13 mouse cellular contexts compared by ENCODE assay signal in genomic region chr9:20979181-20979580, GRCm38 (mm10). TPM values are rescaled to one million over a fixed set of nuclear protein-coding genes. Genes with fewer than 3 reads are reported as not detected.
DNase-seq lines count a peak whose midpoint lies in the region; ATAC-seq and TF ChIP-seq lines count a peak whose summit lies in the region.
"Had no signal": no experiment of that assay in that cellular context is flagged by ENCODE, and none has a peak within 500 bp of the region (broad histone marks: within the 10 kb centered on the region; RNA-seq: fewer than 3 reads in every experiment).

No protein-coding gene starts in this region.

- H3K27me3 ChIP-seq in heart, adult 2 months (ENCODE audit: control insufficient read depth, insufficient read depth, low read length) = no peaks in the 10 kb centered on the region
- no peaks in the 10 kb centered on the region for H3K27me3 ChIP-seq in kidney, embryonic 16.5 days (ENCODE audit: insufficient read depth, low read length)
- no peaks in the 10 kb centered on the region for H3K27me3 ChIP-seq in embryonic facial prominence, embryonic 11.5 days (ENCODE audit: control insufficient read depth, insufficient read depth, low read length)
- H3K27me3 ChIP-seq in stomach, embryonic 15.5 days (replicated peaks) = no peaks in the 10 kb centered on the region
- H3K27me3 ChIP-seq in forebrain, embryonic 16.5 days (replicated peaks; ENCODE audit: control insufficient read depth, insufficient read depth, low read length) = 0 out of 2 replicates have a peak, but pooled peaks cover 3% of the 10 kb centered on the region
- H3K27me3 ChIP-seq: megakaryocyte, embryonic 14.5 days had no signal

- no peaks in the 10 kb centered on the region for H3K36me3 ChIP-seq in heart, adult 2 months (ENCODE audit: control insufficient read depth, insufficient read depth, low read length)
- no peaks in the 10 kb centered on the region for H3K36me3 ChIP-seq in kidney, embryonic 16.5 days (ENCODE audit: insufficient read depth, low read length)
- H3K36me3 ChIP-seq in embryonic facial prominence, embryonic 11.5 days (replicated peaks; ENCODE audit: control insufficient read depth, insufficient read depth, low read depth, low read length) = no peaks in the 10 kb centered on the region; the same call in 1 of the 2 replicates
- no peaks in the 10 kb centered on the region for H3K36me3 ChIP-seq in stomach, embryonic 15.5 days
- no peaks in the 10 kb centered on the region for H3K36me3 ChIP-seq in forebrain, embryonic 16.5 days (ENCODE audit: control insufficient read depth, insufficient read depth)
- H3K36me3 ChIP-seq: hindbrain, embryonic 12.5 days had no signal

- DNase-seq in heart, adult 2 months = no peak
- no peak for DNase-seq in heart, postnatal 25 days (ENCODE audit: low spot score)
- no peak for DNase-seq in kidney, postnatal 10 days
- DNase-seq in embryonic facial prominence, embryonic 11.5 days (ENCODE audit: low spot score) = no peak
- DNase-seq: adrenal gland, postnatal 14 days; kidney, postnatal 14 days; layer of hippocampus, postnatal 36 days had no signal

- H3K79me2 ChIP-seq in heart, adult 2 months (replicated peaks; ENCODE audit: control insufficient read depth, insufficient read depth, low read length) = no peaks in the 10 kb centered on the region

- WGBS in heart, adult 2 months = 59% methylated on average over 5 of the region's 5 CpGs
- 48% methylated on average over 5 of the region's 5 CpGs for WGBS in kidney, embryonic 16.5 days
- 59% methylated on average over 5 of the region's 5 CpGs for WGBS in embryonic facial prominence, embryonic 11.5 days
- WGBS in stomach, embryonic 15.5 days = 48% methylated on average over 5 of the region's 5 CpGs
- 75% methylated on average over 5 of the region's 5 CpGs for WGBS in forebrain, embryonic 16.5 days

- H3K4me2 ChIP-seq in kidney, embryonic 16.5 days (replicated peaks; ENCODE audit: low read depth, low read length) = no peak overlapping the region
- no peak overlapping the region for H3K4me2 ChIP-seq in embryonic facial prominence, embryonic 11.5 days (ENCODE audit: low read depth, low read length)
- H3K4me2 ChIP-seq in stomach, embryonic 15.5 days = no peak overlapping the region
- no peak overlapping the region for H3K4me2 ChIP-seq in forebrain, embryonic 16.5 days (ENCODE audit: low read length)
- H3K4me2 ChIP-seq: hindbrain, embryonic 12.5 days had no signal

- no peak overlapping the region for H3K4me3 ChIP-seq in heart, adult 2 months
- no peak overlapping the region for H3K4me3 ChIP-seq in kidney, embryonic 16.5 days (ENCODE audit: low read length)
- H3K4me3 ChIP-seq in embryonic facial prominence, embryonic 11.5 days (ENCODE audit: low read depth, low read length) = no peak overlapping the region
- no peak overlapping the region for H3K4me3 ChIP-seq in stomach, embryonic 15.5 days (replicated peaks)
- H3K4me3 ChIP-seq in forebrain, embryonic 16.5 days (replicated peaks; ENCODE audit: low read length) = no peak overlapping the region
- H3K4me3 ChIP-seq: hindbrain, embryonic 12.5 days had no signal

- TF ChIP-seq EP300 in heart, adult 2 months (IDR thresholded peaks at IDR 0.05; ENCODE audit: insufficient read depth, low read depth, low read length) = no peak

- peaks cover 5% of the 10 kb centered on the region for H3K4me1 ChIP-seq in heart, adult 2 months (ENCODE audit: control insufficient read depth, insufficient read depth, low read length)
- H3K4me1 ChIP-seq in kidney, embryonic 16.5 days (ENCODE audit: insufficient read depth, low read length) = peaks cover 26% of the 10 kb centered on the region
- H3K4me1 ChIP-seq in embryonic facial prominence, embryonic 11.5 days (ENCODE audit: control insufficient read depth, insufficient read depth, low read length) = no peaks in the 10 kb centered on the region; the same call in 1 of the 2 replicates
- H3K4me1 ChIP-seq in stomach, embryonic 15.5 days = peaks cover 27% of the 10 kb centered on the region
- peaks cover 13% of the 10 kb centered on the region for H3K4me1 ChIP-seq in forebrain, embryonic 16.5 days (replicated peaks; ENCODE audit: control insufficient read depth, insufficient read depth, low read length)

- no peak for TF ChIP-seq CTCF in heart, adult 2 months (IDR thresholded peaks at IDR 0.05)

- intact Hi-C loops in heart, adult 2 months (cut with DNase I) = no loop called here
- intact Hi-C loops in heart, postnatal 25 days (cut with DNase I) = loop anchor here (2.0 kb wide), 1 partner anchor 26 kb away; no protein-coding TSS in a partner anchor

- no peak overlapping the region for H3K9ac ChIP-seq in heart, adult 2 months (ENCODE audit: low read depth, low read length)
- no peak overlapping the region for H3K9ac ChIP-seq in kidney, embryonic 16.5 days (replicated peaks; ENCODE audit: low read length)
- peak overlapping the region; percentile 18; the same call in 1 of the 2 replicates for H3K9ac ChIP-seq in embryonic facial prominence, embryonic 11.5 days (replicated peaks; ENCODE audit: low read length)
- no peak overlapping the region for H3K9ac ChIP-seq in stomach, embryonic 15.5 days
- no peak overlapping the region for H3K9ac ChIP-seq in forebrain, embryonic 16.5 days (replicated peaks; ENCODE audit: low read depth, low read length)
- H3K9ac ChIP-seq: hindbrain, embryonic 12.5 days had no signal

- TF ChIP-seq POLR2A in heart, adult 2 months (IDR thresholded peaks at IDR 0.05; ENCODE audit: insufficient read depth, low read depth, low read length) = no peak

- H3K9me3 ChIP-seq in kidney, embryonic 16.5 days (ENCODE audit: low read length) = no peaks in the 10 kb centered on the region
- no peaks in the 10 kb centered on the region for H3K9me3 ChIP-seq in embryonic facial prominence, embryonic 11.5 days (replicated peaks; ENCODE audit: control insufficient read depth, low read length)
- no peaks in the 10 kb centered on the region for H3K9me3 ChIP-seq in stomach, embryonic 15.5 days
- H3K9me3 ChIP-seq in forebrain, embryonic 16.5 days (ENCODE audit: control insufficient read depth, low read length) = no peaks in the 10 kb centered on the region
- H3K9me3 ChIP-seq: hindbrain, embryonic 12.5 days; megakaryocyte, embryonic 14.5 days had no signal

- peak overlapping the region; percentile 27 for H3K27ac ChIP-seq in heart, adult 2 months
- peak overlapping the region; percentile 19; the same call in 1 of the 2 replicates for H3K27ac ChIP-seq in kidney, embryonic 16.5 days (ENCODE audit: low read length)
- H3K27ac ChIP-seq in embryonic facial prominence, embryonic 11.5 days (replicated peaks; ENCODE audit: low read depth, low read length) = no peak overlapping the region
- H3K27ac ChIP-seq in stomach, embryonic 15.5 days = peak overlapping the region; percentile 63
- no peak overlapping the region for H3K27ac ChIP-seq in forebrain, embryonic 16.5 days (ENCODE audit: low read length)
- H3K27ac ChIP-seq: hindbrain, embryonic 12.5 days had no signal

- no peak for ATAC-seq in kidney, embryonic 16.5 days (ENCODE audit: low FRiP score, low TSS enrichment)
- ATAC-seq in embryonic facial prominence, embryonic 11.5 days (replicated peaks; ENCODE audit: insufficient number of reproducible peaks, low FRiP score, low TSS enrichment, low read depth) = no peak
- ATAC-seq in stomach, embryonic 15.5 days (ENCODE audit: insufficient read depth, low FRiP score, low read depth) = no peak
- ATAC-seq in CD4-positive, CD25-positive, alpha-beta regulatory T cell, adult 4 months = no peak
- ATAC-seq in forebrain, embryonic 16.5 days = no peak

RNA-seq across cellular contexts. Expression of gene S1pr2, which starts 2.6 kb away (rescaled TPM):
- 1 to 10 TPM; 2.8 to 3.2 TPM for total RNA-seq in heart, adult 2 months (2021)
- 4.2 and 6.1 TPM in 2 replicates for polyA plus RNA-seq in heart, adult 2 months (2012; rRNA removed)
- total RNA-seq in heart, postnatal 25 days (2021) = 1 to 10 TPM; 4.2 to 6.7 TPM
- 35.1 and 37.7 TPM in 2 replicates for polyA plus RNA-seq in kidney, embryonic 16.5 days (2015; fragmentation: Nextera tagmentation; extraction: Ambion mirVana)
- polyA plus RNA-seq in embryonic facial prominence, embryonic 11.5 days (2014; fragmentation: Nextera tagmentation; extraction: Ambion mirVana) = 37.5 and 43.6 TPM in 2 replicates
- polyA plus RNA-seq in stomach, embryonic 15.5 days (2015; fragmentation: Nextera tagmentation; extraction: Ambion mirVana) = 39.4 and 40.1 TPM in 2 replicates
- 1 to 10 TPM; 3.2 to 5.6 TPM for polyA plus RNA-seq in CD4-positive, CD25-positive, alpha-beta regulatory T cell, adult 4 months (2017; shearing (Covaris generic))
- 7.5 and 7.7 TPM in 2 replicates for polyA plus RNA-seq in forebrain, embryonic 16.5 days (2015; fragmentation: Nextera tagmentation; extraction: Ambion mirVana)

RNA-seq across cellular contexts. Expression of gene Dnmt1, which starts 19.5 kb away (rescaled TPM):
- total RNA-seq in heart, adult 2 months (2021) = 10 to 100 TPM; 11.1 to 11.6 TPM
- 9.1 and 11.7 TPM in 2 replicates for polyA plus RNA-seq in heart, adult 2 months (2012; rRNA removed)
- 10 to 100 TPM; 12.4 to 12.7 TPM for total RNA-seq in heart, postnatal 25 days (2021)
- polyA plus RNA-seq in kidney, embryonic 16.5 days (2015; fragmentation: Nextera tagmentation; extraction: Ambion mirVana) = 107 and 110 TPM in 2 replicates
- polyA plus RNA-seq in embryonic facial prominence, embryonic 11.5 days (2014; fragmentation: Nextera tagmentation; extraction: Ambion mirVana) = 82.0 and 88.1 TPM in 2 replicates
- polyA plus RNA-seq in stomach, embryonic 15.5 days (2015; fragmentation: Nextera tagmentation; extraction: Ambion mirVana) = 74.7 and 76.0 TPM in 2 replicates
- polyA plus RNA-seq in CD4-positive, CD25-positive, alpha-beta regulatory T cell, adult 4 months (2017; shearing (Covaris generic)) = 10 to 100 TPM; 43.0 to 75.2 TPM
- polyA plus RNA-seq in forebrain, embryonic 16.5 days (2015; fragmentation: Nextera tagmentation; extraction: Ambion mirVana) = 85.3 and 88.9 TPM in 2 replicates

RNA-seq across cellular contexts. Expression of gene Mrpl4, which starts 23.4 kb away (rescaled TPM):
- 100 to 1,000 TPM; 124 to 130 TPM for total RNA-seq in heart, adult 2 months (2021)
- 173 and 226 TPM in 2 replicates for polyA plus RNA-seq in heart, adult 2 months (2012; rRNA removed)
- total RNA-seq in heart, postnatal 25 days (2021) = 100 to 1,000 TPM; 143 to 144 TPM
- polyA plus RNA-seq in kidney, embryonic 16.5 days (2015; fragmentation: Nextera tagmentation; extraction: Ambion mirVana) = 161 and 169 TPM in 2 replicates
- polyA plus RNA-seq in embryonic facial prominence, embryonic 11.5 days (2014; fragmentation: Nextera tagmentation; extraction: Ambion mirVana) = 139 and 147 TPM in 2 replicates
- 129 and 133 TPM in 2 replicates for polyA plus RNA-seq in stomach, embryonic 15.5 days (2015; fragmentation: Nextera tagmentation; extraction: Ambion mirVana)
- 100 to 1,000 TPM in 1 of 2 experiments, 10 to 100 TPM in 1; 94.9 to 122 TPM for polyA plus RNA-seq in CD4-positive, CD25-positive, alpha-beta regulatory T cell, adult 4 months (2017; shearing (Covaris generic))
- 109 and 113 TPM in 2 replicates for polyA plus RNA-seq in forebrain, embryonic 16.5 days (2015; fragmentation: Nextera tagmentation; extraction: Ambion mirVana)

RNA-seq across cellular contexts. Expression of gene Icam1, which starts 36.6 kb away (rescaled TPM):
- total RNA-seq in heart, adult 2 months (2021) = 1 to 10 TPM; 7.6 to 9.2 TPM
- polyA plus RNA-seq in heart, adult 2 months (2012; rRNA removed) = 12.4 and 15.3 TPM in 2 replicates
- total RNA-seq in heart, postnatal 25 days (2021) = 1 to 10 TPM; 7.7 to 9.6 TPM
- polyA plus RNA-seq in kidney, embryonic 16.5 days (2015; fragmentation: Nextera tagmentation; extraction: Ambion mirVana) = 14.2 and 18.0 TPM in 2 replicates
- polyA plus RNA-seq in embryonic facial prominence, embryonic 11.5 days (2014; fragmentation: Nextera tagmentation; extraction: Ambion mirVana) = 4.5 and 5.8 TPM in 2 replicates
- polyA plus RNA-seq in stomach, embryonic 15.5 days (2015; fragmentation: Nextera tagmentation; extraction: Ambion mirVana) = 10.9 and 11.3 TPM in 2 replicates
- 100 to 1,000 TPM in 1 of 2 experiments, 10 to 100 TPM in 1; 66.8 to 106 TPM for polyA plus RNA-seq in CD4-positive, CD25-positive, alpha-beta regulatory T cell, adult 4 months (2017; shearing (Covaris generic))
- 3.3 and 4.5 TPM in 2 replicates for polyA plus RNA-seq in forebrain, embryonic 16.5 days (2015; fragmentation: Nextera tagmentation; extraction: Ambion mirVana)

RNA-seq across cellular contexts. Expression of gene Icam4, which starts 50.0 kb away (rescaled TPM):
- 1 to 10 TPM in 1 of 2 experiments, under 1 TPM in 1; 0.84 to 1.0 TPM for total RNA-seq in heart, adult 2 months (2021)
- 0.70 and 1.4 TPM in 2 replicates for polyA plus RNA-seq in heart, adult 2 months (2012; rRNA removed)
- under 1 TPM; 0.26 to 0.64 TPM for total RNA-seq in heart, postnatal 25 days (2021)
- polyA plus RNA-seq in kidney, embryonic 16.5 days (2015; fragmentation: Nextera tagmentation; extraction: Ambion mirVana) = 0.84 and 0.91 TPM in 2 replicates
- polyA plus RNA-seq in embryonic facial prominence, embryonic 11.5 days (2014; fragmentation: Nextera tagmentation; extraction: Ambion mirVana) = 5.6 and 6.1 TPM in 2 replicates
- 6.6 and 16.2 TPM in 2 replicates for polyA plus RNA-seq in stomach, embryonic 15.5 days (2015; fragmentation: Nextera tagmentation; extraction: Ambion mirVana)
- 1 to 10 TPM; 2.7 to 3.5 TPM for polyA plus RNA-seq in CD4-positive, CD25-positive, alpha-beta regulatory T cell, adult 4 months (2017; shearing (Covaris generic))
- not detected in 2 replicates for polyA plus RNA-seq in forebrain, embryonic 16.5 days (2015; fragmentation: Nextera tagmentation; extraction: Ambion mirVana)

Comparison
In these comparisons a context has a peak if more than half of its experiments do, and no peak if none do; other contexts are left out.
1. H3K27ac ChIP-seq: peak in heart, adult 2 months (single experiment), kidney, embryonic 16.5 days (single experiment) and stomach, embryonic 15.5 days (single experiment); none in embryonic facial prominence, embryonic 11.5 days (single experiment) and forebrain, embryonic 16.5 days (single experiment).